Mouse (Mus musculus) MEL (cell line): Measurements from ENCODE around the gene Abhd2.

ENCODE experiments used
- E2F4 ChIP-seq: IDR thresholded peaks from 2 replicates; pipeline ENCODE4 v1.6.1; 2011; ENCODE audit warnings: low read depth, low read length, improper control_type of control experiment, borderline replicate concordance
- ETS1 ChIP-seq: IDR thresholded peaks from 2 replicates; pipeline ENCODE4 v1.6.1; 2012; ENCODE audit warnings: low read depth, mild to moderate bottlenecking, inconsistent platforms, low read length, improper control_type of control experiment, moderate library complexity
- MAFK ChIP-seq: IDR thresholded peaks from 2 replicates; pipeline ENCODE4 v1.6.1; 2011; ENCODE audit warnings: low read depth, mild to moderate bottlenecking, low read length, improper control_type of control experiment, borderline replicate concordance
- POLR2A ChIP-seq, 2 experiments: IDR thresholded peaks; 2 replicates each; pipeline ENCODE4 v1.6.1; 2011 to 2012; ENCODE audit warnings: low read length in 2 of 2, mild to moderate bottlenecking in 2 of 2, control low read depth in 1 of 2, improper control_type of control experiment in 1 of 2, low read depth in 1 of 2, moderate library complexity in 1 of 2; ENCODE audit not compliant: control insufficient read depth in 1 of 2, insufficient read depth in 1 of 2, poor library complexity in 1 of 2
- ZNF384 ChIP-seq: IDR thresholded peaks from 2 replicates; pipeline ENCODE4 v1.6.1; 2012; ENCODE audit warnings: low read depth, mild to moderate bottlenecking, inconsistent platforms, low read length, improper control_type of control experiment

GRCm38 (mm10) chr7:79375594-79375993 is 102.6 kb downstream of the Abhd2 start:
- TF ChIP-seq E2F4 (no peak), POLR2A (IDR thresholded peaks at IDR 0.05; ENCODE audit: control insufficient read depth in 1 of 2, insufficient read depth in 1 of 2, low read depth in 1 of 2, low read length in 2 of 2, poor library complexity in 1 of 2) (no peak), ETS1 (no peak), MAFK (no peak), ZNF384 (no peak)
